Mouse (Mus musculus) cortical plate, adult 2 months (tissue): ENCODE results near the gene Cnih3.

Experiments used
- CTCF ChIP-seq: fragments of 200-500 bp; IDR thresholded peaks from 2 replicates; pipeline ENCODE4 v1.5.1; 2011; ENCODE audit warnings: mild to moderate bottlenecking, control low read depth, low read length; ENCODE audit not compliant: insufficient read depth; ENCODE audit errors: extremely low read depth
- POLR2A ChIP-seq: fragments of 200-500 bp; IDR thresholded peaks from 2 replicates; pipeline ENCODE4 v1.6.1; 2011; ENCODE audit warnings: mild to moderate bottlenecking, low read length, control low read depth; ENCODE audit not compliant: insufficient read depth; ENCODE audit errors: extremely low read depth

DNA sequence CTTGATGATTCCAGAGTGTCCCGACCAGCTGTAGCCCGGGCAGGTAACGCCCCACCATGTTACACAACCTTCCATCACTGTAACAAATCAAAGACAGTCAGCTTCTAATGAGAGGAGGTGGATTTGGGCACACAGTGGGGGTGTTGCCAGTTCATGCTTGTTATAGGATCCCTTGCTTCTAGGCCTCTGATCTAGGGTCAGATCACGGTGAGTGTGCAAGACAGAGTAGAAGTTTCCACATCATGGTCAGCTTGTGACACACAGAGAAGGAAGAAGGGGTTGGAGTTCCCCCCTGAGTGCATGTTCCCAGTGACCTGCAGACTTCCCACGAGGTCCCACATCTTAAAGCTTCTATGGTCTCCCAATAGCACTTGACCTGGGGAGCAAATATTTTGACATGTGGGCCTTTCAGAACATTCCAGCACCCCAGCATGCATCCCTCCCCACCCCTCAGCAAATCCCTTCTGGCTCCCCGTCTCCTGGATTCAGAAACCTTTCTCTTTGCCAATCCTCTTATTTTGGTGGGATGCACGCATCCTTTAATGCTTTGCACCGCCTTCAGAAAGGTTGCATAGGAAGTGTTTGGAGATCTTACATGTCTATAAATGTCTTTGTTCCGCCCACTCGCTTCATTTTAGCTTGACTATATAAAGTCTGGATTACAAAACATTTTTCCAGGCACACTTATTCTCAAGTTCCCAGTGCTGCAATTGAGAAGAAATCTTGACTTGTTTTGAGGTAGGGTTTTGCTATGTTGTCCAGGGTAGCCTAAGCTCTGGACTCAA is 24.6 kb upstream of the Cnih3 start:
- TF ChIP-seq CTCF: no peak
- TF ChIP-seq POLR2A: no peak
